Mouse (Mus musculus): ENCODE results near the gene Nos1ap. TPM values are rescaled to one million over a fixed set of nuclear protein-coding genes. Genes with fewer than 3 reads are reported as not detected.

Gene Nos1ap
- polyA plus RNA-seq (2012; rRNA removed) = 20.0 and 21.8 TPM in 2 replicates

DNA sequence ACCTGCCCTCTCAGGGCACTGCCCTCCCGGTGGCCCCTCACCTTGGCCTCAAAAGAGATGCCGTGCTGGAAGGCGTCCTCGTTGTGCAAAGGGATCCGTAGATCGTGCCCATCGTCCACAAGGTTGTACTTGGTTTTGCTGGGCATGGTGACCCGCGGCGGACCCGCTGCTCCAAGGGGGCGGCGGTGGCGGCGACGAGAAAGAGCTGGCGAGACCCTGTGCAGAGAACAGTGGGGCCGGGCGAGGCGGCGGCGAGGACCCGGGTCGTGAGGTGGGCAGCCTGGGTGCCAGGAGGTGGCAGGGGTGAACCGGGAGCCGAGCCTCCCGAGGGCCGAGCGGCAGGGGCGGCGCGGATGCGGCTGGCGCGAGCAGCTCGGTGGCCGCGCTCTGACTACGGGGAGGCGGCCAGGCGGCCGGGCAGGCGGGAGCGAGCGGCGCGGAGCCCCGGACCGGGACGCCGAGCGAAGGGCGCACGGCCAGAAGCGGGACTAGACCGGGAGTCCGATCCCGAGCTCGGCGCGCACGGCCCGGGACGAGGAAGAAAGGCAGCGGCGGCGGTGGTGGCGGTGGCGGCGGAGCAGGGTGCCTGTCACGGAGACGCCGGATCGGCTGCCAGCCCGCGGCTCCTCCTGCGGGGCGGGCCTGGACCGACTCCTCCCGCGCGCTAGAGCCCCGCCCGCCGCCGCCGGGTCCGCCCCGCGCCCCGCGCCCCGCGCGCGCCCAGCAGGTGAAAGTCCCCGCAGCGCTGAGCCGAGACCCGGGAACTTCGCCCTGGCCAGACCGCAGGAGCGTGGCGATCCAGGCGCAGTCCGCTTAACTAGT is at the start of gene Nos1ap:
Gene Nos1ap, minus strand, starts transcription at position 643 of the 822 bp plus-strand sequence.
- DNase-seq = peak; percentile 94
- Histone ChIP-seq H3K4me3 (ENCODE audit: insufficient read depth, low read depth, low read length) (peak within 1 kb of the TSS; percentile 67), H3K27me3 (replicated peaks; ENCODE audit: control insufficient read depth, insufficient read depth, low read length) (no peaks in the 10 kb centered on the region), H3K36me3 (ENCODE audit: control insufficient read depth, insufficient read depth, low read length) (no peaks in the 10 kb centered on the region), H3K4me1 (ENCODE audit: control insufficient read depth, insufficient read depth, low read length) (peaks cover 10% of the 10 kb centered on the region), H3K27ac (ENCODE audit: insufficient read depth, low read depth, low read length) (peak within 1 kb of the TSS; percentile 54)
- under 1% methylated on average over 98 of the region's 106 CpGs for WGBS
- no peak for TF ChIP-seq CTCF (conservative IDR thresholded peaks at IDR 0.05; ENCODE audit: insufficient read depth, insufficient read length, low read depth, low read length)

DNA sequence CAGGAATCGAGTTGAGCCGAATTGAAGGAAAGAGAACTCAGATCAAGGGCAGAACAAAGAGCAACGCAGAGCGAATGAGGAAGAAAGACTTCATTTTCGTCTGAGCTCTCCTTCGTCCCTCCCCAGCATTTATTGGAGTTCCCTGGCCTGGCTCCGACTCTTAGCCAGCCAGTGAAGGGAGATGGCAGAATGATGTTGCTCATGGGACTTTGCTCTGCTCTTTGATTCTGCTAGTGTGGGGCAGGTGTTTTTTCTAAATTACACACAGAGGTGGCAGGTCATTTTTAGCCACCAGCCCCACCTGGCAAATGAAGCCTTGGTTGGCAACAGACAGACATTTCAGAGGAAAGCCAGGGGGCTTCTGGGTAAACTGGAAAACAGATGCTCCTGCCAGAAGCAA is 49.3 kb upstream of the Nos1ap start:
- DNase-seq = no peak
- no peaks in the 10 kb centered on the region for H3K27me3 ChIP-seq (replicated peaks; ENCODE audit: control insufficient read depth, insufficient read depth, low read length)
- 81% methylated on average over 7 of the region's 7 CpGs for WGBS
- H3K4me3 ChIP-seq (ENCODE audit: insufficient read depth, low read depth, low read length) = no peak overlapping the region
- H3K36me3 ChIP-seq (ENCODE audit: control insufficient read depth, insufficient read depth, low read length) = no peaks in the 10 kb centered on the region
- no peaks in the 10 kb centered on the region for H3K4me1 ChIP-seq (ENCODE audit: control insufficient read depth, insufficient read depth, low read length)
- no peak overlapping the region for H3K27ac ChIP-seq (ENCODE audit: insufficient read depth, low read depth, low read length)
- no peak for TF ChIP-seq POLR2A (IDR thresholded peaks at IDR 0.05; ENCODE audit: low read depth, low read length)
- no peak for TF ChIP-seq CTCF (conservative IDR thresholded peaks at IDR 0.05; ENCODE audit: insufficient read depth, insufficient read length, low read depth, low read length)

DNA sequence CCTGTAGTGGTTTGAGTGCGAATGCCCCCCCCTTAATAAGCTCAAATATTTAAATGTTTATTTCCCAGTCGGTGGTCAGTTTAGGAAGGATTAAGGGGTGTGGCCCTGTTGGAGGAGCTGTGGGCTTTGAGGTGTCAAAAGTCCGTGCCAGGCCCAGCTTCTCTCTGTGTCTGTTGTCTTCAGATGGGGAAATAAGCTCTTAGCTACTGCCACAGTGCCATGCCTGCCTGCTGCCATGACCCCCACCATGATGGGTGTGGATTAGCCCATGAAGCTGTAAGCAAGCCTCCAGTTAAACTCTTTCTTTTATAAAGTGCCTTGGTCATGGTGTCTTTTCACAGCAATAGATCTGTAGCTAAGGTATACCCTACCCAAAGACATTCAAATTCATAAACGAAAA is 43.2 kb upstream of the Nos1ap start:
- TF ChIP-seq CTCF (conservative IDR thresholded peaks at IDR 0.05; ENCODE audit: insufficient read depth, insufficient read length, low read depth, low read length) (no peak), POLR2A (IDR thresholded peaks at IDR 0.05; ENCODE audit: low read depth, low read length) (no peak)
- Histone ChIP-seq H3K27me3 (replicated peaks; ENCODE audit: control insufficient read depth, insufficient read depth, low read length) (no peaks in the 10 kb centered on the region), H3K4me1 (ENCODE audit: control insufficient read depth, insufficient read depth, low read length) (no peaks in the 10 kb centered on the region), H3K36me3 (ENCODE audit: control insufficient read depth, insufficient read depth, low read length) (no peaks in the 10 kb centered on the region), H3K4me3 (ENCODE audit: insufficient read depth, low read depth, low read length) (no peak overlapping the region), H3K27ac (ENCODE audit: insufficient read depth, low read depth, low read length) (no peak overlapping the region)
- WGBS = 84% methylated on average over 4 of the region's 4 CpGs
- DNase-seq = no peak

DNA sequence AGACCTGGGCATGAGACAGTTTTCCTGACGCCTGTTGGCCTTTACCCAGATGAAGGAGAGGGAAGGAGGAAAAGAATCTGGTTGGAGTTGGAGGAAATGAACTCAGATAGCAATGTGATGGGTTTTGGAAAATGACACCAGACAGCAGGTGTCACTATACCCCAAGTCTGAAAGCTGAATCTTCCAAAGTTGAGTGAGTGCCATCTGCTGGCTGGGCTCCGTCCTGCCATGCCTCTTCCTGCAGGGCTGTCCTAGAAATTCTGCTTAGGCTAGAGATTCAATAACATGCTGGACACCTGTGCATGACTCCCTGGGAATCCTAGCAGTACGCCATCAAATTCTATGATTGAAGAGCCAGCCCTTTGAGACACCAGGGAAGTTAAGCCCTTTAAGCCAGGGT is 42.7 kb upstream of the Nos1ap start:
- H3K27ac ChIP-seq (ENCODE audit: insufficient read depth, low read depth, low read length) = no peak overlapping the region
- no peaks in the 10 kb centered on the region for H3K27me3 ChIP-seq (replicated peaks; ENCODE audit: control insufficient read depth, insufficient read depth, low read length)
- TF ChIP-seq CTCF (conservative IDR thresholded peaks at IDR 0.05; ENCODE audit: insufficient read depth, insufficient read length, low read depth, low read length) (peak; percentile 99), POLR2A (IDR thresholded peaks at IDR 0.05; ENCODE audit: low read depth, low read length) (no peak)
- H3K36me3 ChIP-seq (ENCODE audit: control insufficient read depth, insufficient read depth, low read length) = no peaks in the 10 kb centered on the region
- 8% methylated on average over 3 of the region's 3 CpGs for WGBS
- peak; percentile 88 for DNase-seq
- H3K4me3 ChIP-seq (ENCODE audit: insufficient read depth, low read depth, low read length) = no peak overlapping the region
- H3K4me1 ChIP-seq (ENCODE audit: control insufficient read depth, insufficient read depth, low read length) = no peaks in the 10 kb centered on the region

- 94% methylated on average over 5 of the region's 5 CpGs for WGBS
Observed at GRCm38 (mm10) chr1:170631571-170631970, 41.9 kb upstream of the Nos1ap start.

GRCm38 (mm10) chr1:170630489-170630888 is 40.8 kb upstream of the Nos1ap start:
- Histone ChIP-seq H3K4me3 (ENCODE audit: insufficient read depth, low read depth, low read length) (no peak overlapping the region), H3K4me1 (ENCODE audit: control insufficient read depth, insufficient read depth, low read length) (no peaks in the 10 kb centered on the region), H3K27ac (ENCODE audit: insufficient read depth, low read depth, low read length) (no peak overlapping the region), H3K27me3 (replicated peaks; ENCODE audit: control insufficient read depth, insufficient read depth, low read length) (no peaks in the 10 kb centered on the region), H3K36me3 (ENCODE audit: control insufficient read depth, insufficient read depth, low read length) (no peaks in the 10 kb centered on the region)
- DNase-seq = no peak
- 83% methylated on average over 4 of the region's 4 CpGs for WGBS
- TF ChIP-seq POLR2A (IDR thresholded peaks at IDR 0.05; ENCODE audit: low read depth, low read length) = no peak
- no peak for TF ChIP-seq CTCF (conservative IDR thresholded peaks at IDR 0.05; ENCODE audit: insufficient read depth, insufficient read length, low read depth, low read length)

More at GRCm38 (mm10) chr1:170631571-170631970, 41.9 kb upstream of the Nos1ap start:
- Histone ChIP-seq H3K4me3 (ENCODE audit: insufficient read depth, low read depth, low read length) (no peak overlapping the region), H3K36me3 (ENCODE audit: control insufficient read depth, insufficient read depth, low read length) (no peaks in the 10 kb centered on the region), H3K27ac (ENCODE audit: insufficient read depth, low read depth, low read length) (no peak overlapping the region), H3K27me3 (replicated peaks; ENCODE audit: control insufficient read depth, insufficient read depth, low read length) (no peaks in the 10 kb centered on the region), H3K4me1 (ENCODE audit: control insufficient read depth, insufficient read depth, low read length) (no peaks in the 10 kb centered on the region)
- no peak for DNase-seq
- TF ChIP-seq POLR2A (IDR thresholded peaks at IDR 0.05; ENCODE audit: low read depth, low read length) = no peak
- TF ChIP-seq CTCF (conservative IDR thresholded peaks at IDR 0.05; ENCODE audit: insufficient read depth, insufficient read length, low read depth, low read length) = no peak

DNA sequence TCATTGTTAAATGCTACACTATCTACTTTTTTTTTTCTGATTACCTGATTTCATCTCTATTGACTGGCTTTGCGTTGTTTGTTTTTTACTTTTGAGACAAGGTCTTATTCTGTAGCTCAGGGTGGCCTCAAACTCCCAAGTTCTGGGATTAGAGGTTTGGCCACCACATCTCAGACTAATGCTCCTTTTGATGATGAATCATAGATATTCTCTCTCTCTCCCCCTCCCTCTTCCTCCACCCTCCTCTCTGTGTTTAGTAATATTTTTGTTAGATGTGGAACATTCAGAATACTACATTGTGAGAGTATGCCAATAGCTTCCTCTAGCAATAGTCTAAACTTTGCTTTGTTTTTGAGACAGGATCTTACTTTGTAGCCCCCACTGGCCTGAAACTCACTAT is 33.8 kb upstream of the Nos1ap start:
- no peak for TF ChIP-seq POLR2A (IDR thresholded peaks at IDR 0.05; ENCODE audit: low read depth, low read length)
- TF ChIP-seq CTCF (conservative IDR thresholded peaks at IDR 0.05; ENCODE audit: insufficient read depth, insufficient read length, low read depth, low read length) = no peak
- WGBS = 92% methylated on average over 1 of the region's 1 CpGs
- Histone ChIP-seq H3K36me3 (ENCODE audit: control insufficient read depth, insufficient read depth, low read length) (no peaks in the 10 kb centered on the region), H3K4me3 (ENCODE audit: insufficient read depth, low read depth, low read length) (no peak overlapping the region), H3K4me1 (ENCODE audit: control insufficient read depth, insufficient read depth, low read length) (no peaks in the 10 kb centered on the region), H3K27me3 (replicated peaks; ENCODE audit: control insufficient read depth, insufficient read depth, low read length) (no peaks in the 10 kb centered on the region), H3K27ac (ENCODE audit: insufficient read depth, low read depth, low read length) (no peak overlapping the region)
- no peak for DNase-seq
